Mouse (Mus musculus) cerebellum, postnatal 14 days (tissue): Measurements from ENCODE around the gene Sh2d5.

Experiments
- DNase-seq, 2 experiments: peaks; one replicate each; pipeline ENCODE4 v3.0.0; 2021; ENCODE audit warnings: mixed read lengths in 2 of 2

The Sh2d5 gene

DNA sequence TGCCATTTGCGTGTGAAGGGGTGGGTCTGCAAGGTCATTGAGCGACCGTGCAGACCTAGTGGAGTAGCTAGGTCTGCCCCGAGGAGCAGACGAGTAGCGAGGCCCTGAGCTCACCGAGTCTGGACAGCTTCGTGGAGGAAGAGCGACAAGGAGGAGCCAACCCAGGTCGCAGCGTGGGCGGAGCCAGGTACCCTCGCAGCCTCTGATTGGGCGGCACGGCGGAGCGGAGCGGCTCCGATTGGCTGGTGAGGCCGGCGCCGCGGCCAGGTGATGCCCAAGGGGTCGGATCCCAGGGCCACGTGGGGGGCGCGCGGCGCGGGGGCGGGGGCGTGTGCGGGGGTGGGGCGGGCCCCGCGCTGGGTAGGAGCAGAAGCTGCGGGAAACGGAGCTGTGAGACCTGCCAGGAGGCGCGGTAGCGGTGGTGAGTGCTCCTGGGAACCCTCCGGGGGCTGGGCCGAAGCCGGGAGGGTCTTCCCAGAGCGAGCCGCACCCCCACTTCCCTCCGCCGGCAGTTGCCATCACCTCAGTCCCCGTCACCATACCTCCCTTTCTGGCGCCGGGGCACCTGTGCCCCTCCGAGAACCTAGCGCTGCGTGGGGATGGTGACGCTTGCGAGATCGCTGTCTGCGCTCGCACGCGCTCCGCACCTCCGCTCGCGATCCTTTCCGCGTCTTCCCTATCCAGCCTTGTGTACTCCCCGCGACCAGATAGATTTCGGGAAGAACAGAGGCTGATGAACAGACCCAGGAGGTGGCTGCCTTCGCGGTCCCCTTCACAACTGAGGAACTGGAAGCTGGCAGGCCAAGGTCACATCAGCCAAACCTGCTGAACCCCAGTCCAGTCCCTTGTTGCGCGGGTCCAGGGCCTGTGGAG, at the start of gene Sh2d5, which contains the start of gene Kif17:
Gene Sh2d5 (plus strand): TSS at position 316 of the 873 bp plus-strand sequence.
Gene Kif17 (plus strand): TSS at position 348 of the 873 bp plus-strand sequence.
- DNase-seq = peak; percentile 96

DNA sequence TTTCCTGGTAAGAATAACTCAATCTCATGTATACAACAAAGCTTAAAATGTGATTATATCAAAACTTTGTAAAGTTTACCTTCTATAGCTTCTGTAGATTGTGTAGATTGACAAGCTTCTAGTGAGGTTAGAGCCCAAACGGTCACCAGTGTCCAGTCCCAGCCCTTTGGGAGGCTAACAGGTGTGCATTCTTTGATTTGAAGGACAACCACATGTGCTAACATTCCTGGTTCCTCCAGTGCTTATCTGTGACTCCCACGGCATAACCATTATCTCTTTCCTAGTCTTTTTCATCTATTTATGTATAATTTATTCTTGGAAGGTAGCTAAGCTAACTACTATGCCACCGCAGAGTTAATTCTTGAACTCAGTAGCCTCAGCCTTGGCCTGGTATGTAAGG, 49.4 kb upstream of the Sh2d5 start:
- DNase-seq = no peak

DNA sequence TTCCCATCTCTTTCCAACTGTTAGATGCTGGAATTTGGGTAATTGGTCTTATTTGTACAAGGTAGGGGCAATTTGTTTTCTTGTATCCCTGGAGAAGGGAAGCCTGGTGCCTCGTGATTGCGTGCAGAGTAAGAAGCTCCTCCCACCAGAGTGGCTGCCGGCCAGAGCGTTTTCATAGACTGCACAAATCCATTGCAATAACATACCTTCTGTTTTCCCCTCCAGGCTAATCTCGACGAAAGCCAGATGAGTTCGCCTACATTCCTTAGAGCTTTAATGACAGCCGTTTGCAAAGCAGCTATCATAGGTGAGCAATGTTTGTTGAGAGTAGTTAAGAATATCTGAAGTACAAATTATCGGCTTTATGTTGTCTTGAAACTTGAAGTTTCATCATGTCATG, 48.5 kb upstream of the Sh2d5 start:
- no peak for DNase-seq

DNA sequence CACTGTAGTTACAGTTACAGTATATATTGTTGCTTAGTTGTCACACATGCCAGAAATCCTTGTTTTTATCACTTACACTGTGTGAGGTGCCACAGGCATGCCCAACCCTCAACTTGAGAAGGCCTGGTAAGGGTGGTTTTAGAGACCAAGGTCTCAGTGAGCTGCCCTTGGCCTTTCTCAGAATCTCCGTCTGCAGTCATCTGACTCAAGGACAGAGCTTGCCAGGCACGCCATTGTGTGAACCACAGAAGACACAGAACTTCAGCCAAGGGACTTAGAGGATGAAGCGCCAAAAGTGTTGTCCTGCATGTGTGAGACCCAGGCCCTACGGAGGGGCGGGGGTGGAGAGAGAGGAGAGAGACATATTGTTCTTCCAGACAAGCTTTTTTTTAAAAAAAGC, 40.1 kb upstream of the Sh2d5 start:
- DNase-seq = no peak

DNA sequence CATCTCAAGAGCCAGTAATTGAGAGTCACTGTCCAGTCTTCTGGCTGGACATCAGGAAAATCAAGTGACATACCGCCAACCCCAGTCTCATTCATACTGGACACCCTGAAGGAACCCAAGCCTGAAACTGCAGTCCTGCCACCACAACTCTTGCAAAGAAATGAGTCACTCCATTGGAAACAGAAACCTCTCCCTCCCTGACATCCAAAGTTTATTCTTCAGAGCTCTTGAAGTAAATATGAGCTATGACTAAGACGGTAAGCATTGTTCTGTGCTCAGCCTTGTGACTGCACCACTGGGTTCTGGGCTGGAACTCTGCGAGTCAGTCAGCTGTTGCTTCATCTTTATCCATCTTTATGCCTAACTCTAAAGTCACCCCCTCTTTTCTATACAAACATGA, 36.3 kb upstream of the Sh2d5 start:
- no peak for DNase-seq

DNA sequence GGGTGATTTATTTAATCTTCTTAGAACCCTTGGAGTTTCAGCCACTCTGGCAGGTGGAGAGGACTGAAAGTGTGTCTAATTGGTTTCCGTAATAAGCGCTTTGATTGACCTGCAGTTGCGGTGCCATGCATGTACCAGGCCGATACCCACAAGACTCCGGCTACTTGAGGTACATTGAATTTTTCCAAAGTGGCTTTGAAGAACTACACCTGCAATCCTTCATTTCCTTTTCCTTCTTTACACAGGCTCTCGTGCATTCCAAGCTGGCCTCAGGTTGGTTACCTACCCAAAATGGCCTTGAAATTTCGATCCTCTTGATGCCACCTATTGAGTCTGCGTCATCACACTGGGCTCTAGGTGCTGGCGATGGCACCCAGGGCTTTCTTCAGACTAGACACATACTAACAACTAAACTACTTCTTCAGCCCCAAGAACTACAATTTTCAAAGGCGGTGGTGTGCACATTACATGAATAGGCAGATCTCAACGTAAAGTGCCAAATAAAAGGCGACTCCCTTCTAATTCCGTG, 34.5 kb upstream of the Sh2d5 start:
- DNase-seq = peak in 1 of 2 experiments; percentile 18

DNA sequence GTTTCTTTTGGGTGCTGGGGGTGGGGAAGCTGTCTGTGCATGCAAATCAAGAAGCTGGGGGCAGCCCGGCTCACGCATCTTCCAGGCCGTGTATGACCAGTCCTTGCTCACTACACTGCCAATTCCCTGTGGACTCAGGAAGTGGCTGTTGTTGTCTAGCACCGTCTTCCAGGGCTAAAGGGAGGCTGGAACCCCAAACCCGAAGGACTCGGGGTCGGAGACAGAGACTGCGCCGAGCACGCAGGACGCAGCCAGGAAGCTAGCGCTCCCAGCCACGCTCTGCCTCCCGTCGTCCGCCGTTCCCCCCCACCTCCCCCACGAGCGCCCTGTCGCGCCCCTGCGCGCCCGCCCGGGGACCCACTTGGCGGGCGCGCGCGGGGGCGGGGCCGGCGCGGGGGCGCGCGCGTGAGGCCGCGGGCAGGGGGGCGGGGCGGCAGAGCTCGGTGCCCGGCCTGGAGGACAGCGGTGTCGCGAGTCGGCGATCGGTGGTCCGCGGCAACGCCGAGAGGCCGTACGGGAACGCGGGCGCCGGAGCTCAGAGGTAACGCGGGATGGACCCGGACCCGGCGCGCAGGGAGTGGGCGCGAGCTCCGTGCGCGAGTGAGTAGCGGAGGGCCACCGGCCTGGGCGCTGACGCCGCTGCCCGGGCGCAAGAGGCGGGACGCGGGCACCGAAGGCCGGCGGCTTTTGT, 33.9 kb upstream of the Sh2d5 start, which contains the start of gene Hp1bp3:
Gene Hp1bp3 (plus strand): TSS at position 97 of the 691 bp plus-strand sequence.
- DNase-seq = peak; percentile 85 to 88

DNA sequence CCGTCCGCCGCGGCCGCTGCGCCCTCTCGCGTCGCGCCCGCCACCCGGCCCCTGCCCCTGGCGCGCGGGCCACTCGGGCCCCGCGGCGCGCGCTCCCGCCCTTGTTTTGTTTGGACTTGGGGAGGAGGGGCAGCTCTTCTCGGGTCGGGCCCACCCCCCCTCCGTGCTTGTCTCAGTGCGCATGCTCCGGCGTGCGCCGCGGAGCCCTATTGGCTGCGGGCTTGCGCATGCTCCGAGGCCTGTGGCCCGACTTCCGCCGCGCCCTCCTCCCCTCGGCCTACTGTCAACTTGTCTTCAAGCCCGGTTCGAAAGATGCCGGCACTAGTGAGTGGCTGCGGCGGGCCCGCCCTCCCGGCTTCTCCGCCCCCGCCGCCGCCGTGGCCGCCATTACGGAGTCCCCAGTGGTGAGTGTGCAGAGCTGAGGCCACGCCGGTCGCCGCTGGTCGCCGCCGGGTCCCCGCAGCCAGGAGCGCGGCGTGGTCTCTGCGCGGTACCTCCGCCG, 33.3 kb upstream of the Sh2d5 start:
- DNase-seq = peak; percentile 99

DNA sequence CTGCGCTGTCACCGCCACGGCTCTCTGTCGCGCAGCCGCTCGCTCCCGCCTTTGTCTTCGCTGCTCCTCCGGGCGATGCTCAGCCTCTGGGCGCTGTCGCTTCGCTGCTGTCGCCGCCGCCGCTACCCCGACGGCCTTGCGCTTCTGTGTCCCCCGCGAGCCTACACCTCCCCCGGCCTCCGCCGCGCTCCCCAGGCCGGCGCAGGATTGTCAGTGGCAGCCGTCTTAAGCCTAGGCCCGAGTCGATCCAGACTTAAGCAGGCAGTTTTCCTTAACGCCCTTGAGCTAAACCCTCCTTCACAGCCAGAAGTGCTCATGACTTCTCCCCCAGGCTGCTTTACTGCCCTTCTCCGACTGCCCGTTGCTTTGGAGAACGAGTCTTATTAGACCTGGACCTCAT, 32.8 kb upstream of the Sh2d5 start:
- DNase-seq = no peak

DNA sequence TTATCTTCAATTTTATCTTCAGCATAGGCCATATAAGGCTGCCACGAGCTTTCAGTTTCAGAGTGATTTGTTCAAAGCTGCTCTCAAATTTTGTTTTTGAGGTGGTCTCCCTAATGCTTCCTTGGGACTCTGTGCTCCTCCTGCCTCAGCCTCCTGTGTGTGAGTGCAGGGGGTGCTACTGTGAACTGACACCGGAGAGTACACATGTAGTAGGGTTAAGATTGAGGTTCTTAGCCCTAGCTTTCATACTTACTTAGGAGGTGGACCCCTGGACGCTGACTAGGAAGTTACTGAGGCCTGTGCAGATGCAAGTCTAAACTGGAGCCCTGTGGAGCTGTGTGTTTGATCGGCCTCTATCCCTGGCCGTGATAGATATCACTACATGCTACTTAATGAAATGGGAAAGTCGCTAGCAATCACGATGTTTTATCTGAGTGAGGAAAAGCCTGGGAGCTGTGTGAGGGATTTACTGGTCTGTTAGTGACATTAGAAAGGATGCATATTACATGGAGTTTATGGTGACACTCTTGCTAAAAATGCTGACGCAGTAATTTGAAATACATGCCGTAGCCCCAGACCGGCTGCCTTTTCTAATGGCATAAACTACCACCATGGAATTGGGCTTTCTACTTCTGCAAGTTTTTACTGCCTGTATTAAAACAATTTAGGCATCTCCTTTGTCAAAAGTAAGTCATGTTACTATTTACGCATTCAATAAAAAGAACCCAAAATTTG, 32.1 kb upstream of the Sh2d5 start:
- no peak for DNase-seq

DNA sequence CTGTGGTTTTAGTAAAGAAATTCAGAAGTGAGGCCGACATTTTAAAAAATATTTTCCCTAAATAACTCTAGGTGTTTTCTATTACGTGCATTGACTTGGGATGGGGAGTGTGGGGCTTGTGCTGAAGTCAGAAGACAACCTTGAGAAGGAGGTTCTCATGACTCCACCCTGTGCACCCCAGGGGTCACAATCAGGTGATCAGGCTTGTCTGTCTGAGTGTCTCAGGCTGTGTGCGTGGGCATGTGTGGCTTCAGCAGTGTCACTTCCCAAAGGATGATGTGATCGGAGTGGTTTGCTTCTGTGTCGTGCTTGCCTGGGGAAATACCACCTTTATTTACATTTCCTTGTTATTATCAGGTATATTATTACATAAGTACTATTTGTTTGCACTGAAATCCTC, 30.9 kb upstream of the Sh2d5 start:
- DNase-seq = peak in 1 of 2 experiments; percentile 24

DNA sequence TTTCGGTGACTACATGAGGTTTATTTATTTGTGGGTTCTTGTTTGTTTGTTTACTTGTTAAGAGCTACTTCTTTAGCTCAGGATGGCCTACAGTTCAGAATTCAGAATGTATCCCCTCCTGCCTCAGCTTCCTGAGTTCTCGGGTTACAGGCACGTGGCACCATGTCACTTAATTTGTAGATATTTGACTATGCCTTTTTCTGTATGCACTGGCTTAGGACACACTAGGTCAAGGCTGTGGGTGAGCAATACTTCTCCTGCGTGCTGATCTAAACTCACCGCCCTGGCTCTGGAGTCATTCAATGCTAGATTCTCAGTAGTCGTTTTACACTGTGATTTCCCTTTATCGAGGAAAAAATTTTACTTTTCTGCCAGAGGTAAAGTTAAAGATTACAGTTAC, 29.4 kb upstream of the Sh2d5 start:
- no peak for DNase-seq

DNA sequence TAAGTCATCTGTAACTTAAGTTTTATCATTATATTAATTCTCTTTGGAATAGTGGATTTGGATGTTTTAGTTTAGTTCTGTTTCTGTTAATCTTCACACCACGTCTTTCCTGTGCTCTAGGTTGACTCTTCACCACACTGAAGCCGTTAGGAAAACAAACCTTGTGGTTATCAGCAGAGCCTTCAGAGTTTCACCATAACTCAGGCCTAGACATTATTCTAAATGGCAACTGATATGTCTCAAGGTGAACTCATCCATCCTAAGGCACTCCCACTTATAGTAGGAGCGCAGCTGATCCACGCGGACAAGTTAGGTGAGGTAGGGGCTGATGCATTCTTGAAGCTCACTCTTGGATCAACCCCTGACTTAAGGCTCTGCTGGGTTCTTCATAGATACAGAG, 28.8 kb upstream of the Sh2d5 start:
- no peak for DNase-seq

DNA sequence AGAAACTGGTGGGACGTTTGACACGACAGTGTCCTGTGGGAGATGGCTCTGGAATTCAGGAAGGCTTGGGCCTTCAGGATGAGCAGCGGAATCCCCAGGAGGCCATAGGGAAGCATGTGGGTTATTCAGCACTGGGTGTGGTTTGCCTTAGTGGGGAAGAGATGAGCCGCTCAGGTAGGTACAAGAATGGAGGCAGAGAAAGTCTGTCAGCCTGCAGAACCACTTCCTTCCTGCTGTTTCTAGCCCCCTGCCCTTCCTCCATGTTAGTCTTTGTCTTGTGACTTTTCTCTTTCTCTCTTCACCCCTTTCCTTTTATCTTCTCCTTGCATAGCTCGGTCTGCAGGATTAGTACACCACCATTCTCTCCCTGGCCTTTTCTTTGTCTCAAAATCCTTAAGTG, 27.8 kb upstream of the Sh2d5 start:
- no peak for DNase-seq

DNA sequence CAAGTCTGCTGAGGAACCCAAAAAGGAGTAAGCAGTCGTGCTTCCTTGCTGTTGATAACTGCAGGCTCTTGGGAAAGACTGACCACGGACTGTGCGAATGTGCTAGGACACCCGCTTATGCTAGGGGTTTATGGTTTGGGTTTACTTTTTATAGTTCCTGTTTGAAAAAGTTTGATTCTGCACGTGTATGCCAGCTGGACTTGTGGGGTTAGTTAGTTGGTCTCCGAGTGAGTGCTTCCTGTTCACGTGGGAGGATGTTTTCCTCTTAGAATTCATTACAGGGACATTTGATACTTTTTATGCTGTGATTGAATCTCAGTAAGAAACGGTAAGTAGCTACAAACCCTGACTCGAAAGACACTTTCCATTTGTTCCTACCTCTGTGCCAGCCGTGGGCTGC, 26.6 kb upstream of the Sh2d5 start:
- DNase-seq = no peak

DNA sequence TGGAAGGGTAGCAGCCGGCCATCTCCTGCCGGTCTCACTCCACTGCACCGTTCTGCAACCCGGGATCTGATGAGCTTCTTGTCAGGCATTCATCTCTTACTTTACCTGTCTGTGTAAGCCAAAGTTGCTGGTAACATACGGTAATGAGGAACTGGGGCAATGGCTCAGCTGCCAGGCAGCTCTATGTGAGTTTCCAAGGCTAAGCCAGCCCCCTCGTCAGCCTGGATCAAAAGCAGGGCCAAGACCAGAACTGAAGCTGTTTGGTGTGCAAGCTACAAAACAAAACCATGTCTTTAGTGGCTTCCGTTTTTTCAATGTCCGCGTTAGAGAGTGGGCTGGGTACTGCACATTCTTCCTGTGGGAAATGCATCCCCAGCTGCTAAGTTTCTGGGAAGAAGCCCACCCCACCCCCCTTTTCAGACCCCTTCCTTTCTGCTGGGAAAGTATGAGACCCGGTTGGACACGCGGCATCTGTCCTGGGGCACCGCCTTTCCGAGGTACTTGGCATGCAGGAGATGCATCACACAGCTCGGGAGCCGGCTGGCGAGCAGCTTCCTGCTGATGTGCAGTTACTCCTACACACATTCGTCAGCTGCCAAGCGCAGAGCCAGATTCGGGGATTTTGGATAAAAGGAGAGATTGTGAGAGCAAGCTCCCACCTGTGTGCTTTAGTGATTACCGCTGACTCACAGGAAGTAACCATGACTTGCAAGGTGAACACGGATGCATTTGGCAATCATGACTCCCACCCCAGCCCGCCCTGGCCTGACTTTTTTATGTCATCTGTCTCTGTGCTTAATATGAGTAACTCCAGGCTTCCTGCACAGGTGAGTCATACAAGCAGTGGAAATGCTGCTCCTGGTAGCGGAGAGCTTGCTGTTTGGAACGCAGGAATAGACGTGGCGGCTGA, 3.2 kb upstream of the Sh2d5 start:
- no peak for DNase-seq

DNA sequence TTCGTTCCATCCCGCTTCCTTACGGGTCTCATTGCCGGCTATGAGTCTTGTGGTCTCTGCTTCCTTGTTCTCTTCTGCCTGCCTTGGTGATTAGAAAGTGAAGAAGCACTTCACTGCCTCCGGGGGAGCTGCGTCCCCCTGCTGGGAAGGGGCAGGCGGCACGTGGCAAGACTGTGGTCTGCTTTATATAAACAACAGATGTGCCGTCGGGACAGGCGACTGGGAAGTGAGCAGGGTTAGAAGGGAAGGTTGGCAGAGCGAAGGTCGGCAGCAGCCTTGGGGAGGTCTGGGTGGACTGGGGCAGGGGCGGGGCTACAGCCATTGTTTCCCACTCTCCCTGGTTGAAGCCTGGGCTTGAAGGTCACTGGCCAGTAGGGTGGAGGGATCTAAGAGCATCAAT, 1.6 kb downstream of the Sh2d5 start:
- peak; percentile 21 to 27 for DNase-seq

DNA sequence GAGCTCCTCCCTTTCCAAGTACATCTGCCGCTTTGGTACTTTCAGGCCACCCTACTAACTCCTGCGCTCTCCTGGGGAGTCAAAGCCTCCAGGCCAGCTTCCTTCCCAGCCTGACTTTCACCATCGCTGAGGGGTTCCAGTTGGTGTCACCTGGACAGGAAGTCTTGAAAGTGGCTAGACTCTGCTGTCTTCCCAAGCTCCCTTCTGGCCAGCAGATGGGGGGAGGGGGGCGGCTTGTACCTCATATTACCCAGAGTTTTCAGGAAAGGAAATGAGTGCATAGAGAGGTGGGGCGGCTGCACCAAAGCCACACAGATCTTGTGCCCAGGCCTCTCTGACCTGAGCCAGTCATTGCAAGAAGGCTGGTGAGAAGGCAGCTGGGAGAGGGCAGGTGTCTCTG, 2.0 kb downstream of the Sh2d5 start:
- DNase-seq = no peak

DNA sequence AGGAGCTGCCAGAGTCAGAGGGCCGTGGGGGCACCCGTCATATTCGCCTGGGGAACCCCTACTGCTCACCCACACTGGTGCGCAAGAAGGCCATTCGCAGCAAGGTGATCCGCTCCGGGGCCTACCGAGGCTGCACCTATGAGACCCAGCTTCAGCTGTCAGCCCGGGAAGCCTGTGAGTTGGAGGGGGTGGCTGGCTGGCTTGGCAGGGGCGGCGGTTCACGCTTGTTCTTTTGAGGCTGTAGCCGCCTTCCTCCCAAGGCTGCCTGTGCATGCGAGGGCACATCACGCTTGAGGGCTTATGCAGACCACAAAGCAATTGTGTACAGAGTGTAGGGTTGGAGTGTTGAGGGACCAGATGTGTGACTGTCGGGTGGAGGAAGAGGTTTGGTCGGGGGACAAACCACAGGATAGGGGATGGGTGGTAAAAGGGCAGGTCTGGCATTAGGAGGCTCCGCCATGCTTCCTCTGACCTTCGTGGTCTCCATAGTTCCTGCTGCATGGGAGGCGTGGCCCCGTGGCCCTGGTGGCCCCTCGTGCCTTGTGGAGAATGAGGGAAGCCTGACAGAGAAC, 7.0 kb downstream of the Sh2d5 start:
- no peak for DNase-seq

DNA sequence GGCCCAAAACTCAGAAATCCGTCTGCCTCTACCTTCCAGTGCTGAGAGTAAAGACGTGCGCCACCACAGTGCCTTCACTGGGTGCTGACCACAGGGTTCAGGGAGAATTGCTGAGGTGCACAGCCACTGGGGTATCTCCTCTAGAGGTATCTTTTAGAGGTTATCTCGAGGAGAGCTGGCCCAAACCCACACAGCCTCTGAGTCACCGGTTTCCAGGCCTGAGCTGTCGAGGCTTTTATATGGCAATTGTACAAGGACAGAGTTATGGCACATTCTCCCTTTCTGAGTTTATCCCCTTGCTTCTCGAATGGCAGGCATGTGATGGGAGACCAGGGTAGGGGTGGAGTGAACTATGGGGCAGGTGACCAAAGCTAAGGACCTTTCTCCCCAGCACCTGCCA, 8.5 kb downstream of the Sh2d5 start:
- no peak for DNase-seq

DNA sequence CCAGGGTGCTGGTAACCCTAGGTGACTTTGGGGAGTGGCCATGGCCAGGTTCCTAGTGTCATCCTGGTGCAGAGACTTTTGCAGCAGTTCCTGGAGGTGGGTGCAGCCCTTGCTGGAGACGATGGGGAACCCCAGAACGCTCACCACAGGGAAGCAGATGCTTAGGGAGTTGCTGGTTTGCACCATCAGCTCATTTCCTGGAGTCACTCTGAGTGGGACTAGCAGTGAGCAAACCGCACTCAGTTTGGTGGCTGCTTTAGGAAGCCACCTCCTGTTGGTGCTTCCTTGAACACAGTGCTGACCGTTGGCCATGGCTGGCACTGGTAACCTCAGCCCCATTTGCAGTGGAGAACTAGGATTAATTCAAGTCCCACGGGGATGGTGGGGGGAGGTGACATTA, 9.3 kb downstream of the Sh2d5 start:
- DNase-seq = no peak
